Mouse (Mus musculus) CD4-positive, CD25-positive, alpha-beta regulatory T cell, adult 4 months (primary cell): ENCODE results near the gene Ptma. TPM values are rescaled to one million over a fixed set of nuclear protein-coding genes. Genes with fewer than 3 reads are reported as not detected.
"Not testable (repeated sequence)": the region's sequence is repeated elsewhere in the genome, so short reads cannot be mapped to it uniquely, and the experiment has no call there.

Experiments used
- ATAC-seq: one replicate; pipeline ENCODE4 v1.8.0; 2017
- polyA plus RNA-seq, 2 experiments: library from polyadenylated mRNA; unstranded; fragments of 100-300 nt; shearing (Covaris generic); gene quantifications; one replicate each; pipeline ENCODE4 v1.2.1; 2017

Gene Ptma
- polyA plus RNA-seq, 2 experiments from 2014 or later: 2,790 to 2,877 TPM

DNA sequence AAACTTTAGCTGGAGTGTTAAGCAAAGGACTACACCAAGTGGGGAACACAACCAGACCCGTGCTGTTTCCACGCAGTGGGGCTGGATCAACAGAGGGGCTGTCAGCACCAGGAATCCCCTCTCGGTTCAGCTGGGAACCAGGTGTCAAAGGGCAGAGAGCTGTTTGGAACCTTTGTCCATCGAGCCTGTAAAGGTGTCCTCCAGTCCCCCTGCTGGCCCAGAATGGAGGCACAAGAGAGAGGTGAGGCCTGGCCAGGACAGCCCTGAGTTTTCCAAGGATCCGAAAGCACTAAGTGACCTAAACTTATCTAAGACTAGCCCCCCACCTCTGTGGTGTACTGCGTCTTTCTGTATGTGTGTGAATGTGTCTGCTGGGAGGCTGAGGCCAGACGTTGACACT, 6.2 kb upstream of the Ptma start:
- ATAC-seq: no peak

DNA sequence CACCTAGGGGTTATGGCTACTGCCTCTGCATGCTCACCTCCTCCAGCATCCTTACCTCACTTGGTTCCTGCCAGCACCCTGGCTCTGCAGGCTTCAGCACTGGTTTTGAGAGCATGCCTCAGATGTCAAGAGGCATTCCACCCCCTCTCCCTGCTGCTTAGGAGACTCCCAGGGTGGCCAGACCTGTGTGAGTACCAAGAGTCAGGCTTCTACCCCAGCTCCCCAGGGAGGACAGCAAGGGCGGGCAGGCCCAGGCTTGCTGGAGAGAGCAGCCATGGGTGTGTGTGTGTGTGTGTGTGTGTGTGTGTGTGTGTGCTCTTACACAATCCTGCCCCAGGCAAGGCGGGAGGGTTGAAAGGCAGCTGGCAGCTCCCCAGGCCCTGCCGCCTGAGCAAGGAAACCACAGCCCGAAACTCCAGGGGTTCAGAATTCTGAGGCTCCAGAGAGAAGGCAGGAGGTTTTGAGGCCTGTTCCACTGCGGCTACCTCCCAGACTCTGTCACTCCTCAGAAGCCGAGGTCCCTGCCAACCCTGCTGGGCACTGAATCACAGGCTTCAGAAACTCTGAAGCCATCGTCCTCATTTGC, 4.1 kb upstream of the Ptma start:
- ATAC-seq: no peak

DNA sequence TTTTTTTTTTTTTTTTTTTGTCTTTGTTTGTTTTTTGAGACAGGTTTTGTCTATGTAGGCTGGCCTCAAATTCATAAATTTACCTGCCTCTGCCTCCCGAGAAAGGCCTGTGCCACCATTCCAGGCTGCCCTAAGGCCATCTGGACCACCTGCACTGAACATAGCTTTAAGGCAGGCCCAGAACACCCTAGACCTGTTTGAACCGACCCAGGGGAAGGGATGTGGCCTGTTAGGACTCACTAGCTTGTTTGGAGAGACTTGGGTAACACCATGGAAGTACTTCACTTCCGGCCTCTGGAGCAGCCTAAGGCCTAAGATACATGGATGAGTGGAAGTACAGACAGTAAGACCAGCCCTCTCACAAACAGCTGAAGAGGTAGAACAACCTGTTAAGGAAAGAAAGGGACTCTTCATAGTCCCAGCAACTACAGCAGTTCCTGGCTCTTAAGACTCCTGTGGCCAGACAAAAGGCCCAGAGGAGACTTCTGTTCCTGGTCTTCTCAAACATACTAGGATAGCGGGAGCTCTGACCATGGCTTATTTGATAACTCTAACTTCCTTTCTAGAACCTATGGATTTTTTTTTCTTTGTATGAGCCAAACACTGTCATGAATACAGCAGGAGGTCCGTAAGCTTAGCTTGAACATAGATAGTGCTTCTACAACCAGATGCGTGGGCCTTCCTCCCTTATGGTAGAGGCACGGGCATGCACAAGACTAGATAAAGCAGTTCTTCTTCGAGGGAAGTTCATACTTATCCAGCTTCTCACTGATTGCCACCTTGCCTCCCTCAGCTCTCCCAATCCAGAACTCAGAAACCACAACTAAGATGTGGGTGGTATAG, 2.5 kb upstream of the Ptma start:
- ATAC-seq: no peak

DNA sequence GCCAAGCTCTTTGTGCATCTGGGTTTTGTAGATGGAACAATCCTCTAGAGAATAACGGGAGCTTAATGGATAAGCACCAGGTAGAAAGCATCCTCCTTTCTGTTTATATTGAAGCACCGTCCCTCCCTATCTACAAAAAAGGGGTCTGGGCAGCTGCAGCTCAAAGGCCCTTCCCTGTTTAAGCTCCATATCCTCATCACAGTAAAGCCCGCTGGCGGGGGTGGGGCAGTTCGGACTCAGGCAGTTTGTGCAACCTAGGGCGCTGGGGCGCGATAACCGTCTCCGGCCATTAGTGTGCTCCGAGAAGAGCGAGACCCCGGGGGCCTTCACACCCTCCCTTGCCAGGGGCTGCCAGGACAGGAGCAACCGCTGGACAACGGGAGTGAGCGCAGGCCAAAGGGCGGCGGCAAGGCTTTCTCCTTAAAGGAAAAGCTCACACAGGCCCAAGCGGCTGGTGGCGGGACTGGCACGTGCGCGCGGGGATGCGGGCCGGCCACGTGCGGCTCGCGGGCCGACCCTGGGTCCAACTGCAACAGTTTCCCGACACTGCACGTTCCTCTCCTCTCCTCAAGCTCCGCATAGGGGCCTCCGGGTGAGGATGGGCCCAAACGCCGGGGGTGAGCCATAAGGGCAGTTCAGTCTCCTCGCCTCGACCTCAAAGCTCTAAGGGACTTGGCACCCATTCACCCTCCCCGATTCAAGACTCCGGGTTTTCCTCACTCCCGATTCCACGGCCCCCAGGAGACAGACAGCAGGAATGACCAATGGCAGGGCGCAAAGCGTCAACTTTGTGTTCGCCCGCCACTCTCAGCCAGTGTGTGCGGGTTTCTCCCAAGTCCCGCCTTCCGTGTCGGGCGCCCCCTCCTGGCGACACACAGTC, 1.7 kb upstream of the Ptma start:
- peak; percentile 50 for ATAC-seq

DNA sequence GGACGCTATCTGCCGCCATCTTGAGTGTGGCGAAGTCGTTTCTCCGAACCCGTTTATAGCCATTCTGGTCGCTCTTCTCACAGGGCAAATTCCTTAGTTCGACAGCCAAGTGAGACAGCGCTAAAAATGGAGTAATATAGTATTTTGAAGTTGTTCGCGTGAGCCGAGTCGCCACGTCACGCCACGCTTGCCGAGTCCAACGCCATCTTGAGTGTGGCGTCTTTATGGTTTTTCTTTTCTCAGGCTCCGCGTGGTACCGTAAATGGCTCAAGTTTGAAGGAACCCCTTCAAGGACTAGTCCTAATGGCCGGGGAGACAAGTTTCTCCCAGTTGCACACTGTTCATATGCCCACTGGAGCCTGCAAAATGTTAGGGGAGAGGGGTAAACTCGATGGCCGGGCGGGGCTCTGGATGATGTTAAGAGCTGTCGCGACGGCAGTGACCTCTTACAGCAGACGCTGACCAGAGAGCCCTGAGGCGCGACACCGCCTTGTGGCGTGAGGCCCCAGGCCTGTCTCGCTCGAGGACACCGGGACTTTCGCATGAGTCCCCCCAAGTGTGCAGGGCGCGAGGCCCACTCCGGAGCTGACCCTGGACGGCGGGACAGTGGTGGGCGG, 919 bp upstream of the Ptma start:
- ATAC-seq: peak; percentile 11

DNA sequence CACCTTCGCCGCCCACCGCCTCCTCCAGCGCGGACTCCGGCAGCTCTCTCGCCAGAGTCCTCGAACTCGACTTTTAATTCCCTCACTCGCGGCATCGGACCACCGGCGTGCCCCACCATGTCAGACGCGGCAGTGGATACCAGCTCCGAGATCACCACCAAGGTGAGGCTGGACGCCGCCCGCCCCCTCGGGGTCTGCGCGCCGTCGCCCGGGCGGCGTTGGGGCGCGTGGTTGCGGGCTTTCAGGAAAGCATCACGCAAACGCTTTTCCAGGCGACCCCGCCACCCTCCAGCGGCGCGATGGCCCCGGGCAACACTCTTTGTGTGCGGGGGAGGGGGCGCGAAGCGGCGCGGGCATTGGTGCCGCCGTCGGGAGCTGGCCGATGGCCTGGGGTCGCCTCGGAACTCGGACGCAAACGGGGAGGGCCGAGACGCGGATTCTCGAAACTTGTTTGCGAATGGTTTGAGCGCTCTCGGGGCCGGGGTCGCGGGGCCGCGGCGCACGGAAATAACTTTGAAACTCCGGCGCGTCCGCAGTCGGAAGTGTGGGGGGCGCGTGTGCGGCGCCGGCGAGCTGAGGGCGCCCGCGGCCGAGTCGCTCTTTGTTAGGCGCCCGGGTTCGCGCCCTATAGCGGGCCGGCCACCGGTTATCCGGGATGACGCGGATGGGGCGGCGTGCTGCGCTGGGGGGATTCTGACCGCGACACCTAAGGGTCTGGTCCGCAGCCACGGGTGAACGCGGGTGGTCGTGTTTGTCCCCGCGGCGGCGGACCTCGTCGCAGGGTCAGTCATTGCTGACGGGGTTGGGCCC, 468 bp downstream of the Ptma start:
- ATAC-seq: no peak

DNA sequence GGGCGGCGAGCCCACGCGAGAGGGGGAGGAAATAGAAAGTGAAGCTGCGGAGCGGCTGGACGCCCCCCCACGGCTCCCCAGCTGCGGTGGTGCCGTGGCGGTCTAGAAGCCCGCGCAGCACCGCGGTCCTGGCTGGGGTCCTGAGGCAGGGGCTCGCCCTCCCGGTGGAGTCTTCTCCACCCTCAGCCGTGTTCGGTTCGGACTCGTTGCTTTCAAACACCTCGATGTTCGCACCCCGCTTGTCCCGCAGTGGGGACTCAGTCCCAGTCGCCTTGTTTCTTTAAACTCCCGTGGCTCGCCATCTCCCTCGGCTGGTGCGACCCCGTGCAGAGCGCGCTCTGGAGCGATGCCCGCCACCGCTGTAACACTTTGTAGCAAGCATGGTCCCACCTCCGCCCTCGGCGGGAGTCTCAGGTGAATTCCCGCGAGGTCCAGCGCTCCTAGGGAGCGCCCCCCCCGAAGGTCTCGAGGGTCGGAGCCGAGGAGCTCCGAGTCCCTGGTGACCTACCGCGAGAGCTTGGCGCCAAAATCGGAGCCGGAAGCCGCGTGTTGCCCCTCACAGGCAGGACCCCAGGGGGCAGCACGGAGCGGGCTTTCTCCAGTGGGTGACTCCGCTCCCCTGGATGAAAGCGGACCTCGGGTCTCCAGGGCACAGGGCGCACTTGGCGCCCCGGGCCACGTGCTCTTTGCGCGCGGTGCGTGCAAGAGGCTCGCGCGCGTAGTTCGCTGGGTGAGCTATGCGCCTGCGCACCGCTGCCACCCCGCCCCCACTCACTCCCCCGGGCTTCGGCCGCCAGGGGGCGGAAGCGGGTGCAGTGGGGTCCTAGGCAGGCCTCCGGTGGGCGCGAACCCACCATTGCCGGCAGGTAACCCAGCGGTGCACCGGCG, 1.3 kb downstream of the Ptma start:
- peak; percentile 25 for ATAC-seq

DNA sequence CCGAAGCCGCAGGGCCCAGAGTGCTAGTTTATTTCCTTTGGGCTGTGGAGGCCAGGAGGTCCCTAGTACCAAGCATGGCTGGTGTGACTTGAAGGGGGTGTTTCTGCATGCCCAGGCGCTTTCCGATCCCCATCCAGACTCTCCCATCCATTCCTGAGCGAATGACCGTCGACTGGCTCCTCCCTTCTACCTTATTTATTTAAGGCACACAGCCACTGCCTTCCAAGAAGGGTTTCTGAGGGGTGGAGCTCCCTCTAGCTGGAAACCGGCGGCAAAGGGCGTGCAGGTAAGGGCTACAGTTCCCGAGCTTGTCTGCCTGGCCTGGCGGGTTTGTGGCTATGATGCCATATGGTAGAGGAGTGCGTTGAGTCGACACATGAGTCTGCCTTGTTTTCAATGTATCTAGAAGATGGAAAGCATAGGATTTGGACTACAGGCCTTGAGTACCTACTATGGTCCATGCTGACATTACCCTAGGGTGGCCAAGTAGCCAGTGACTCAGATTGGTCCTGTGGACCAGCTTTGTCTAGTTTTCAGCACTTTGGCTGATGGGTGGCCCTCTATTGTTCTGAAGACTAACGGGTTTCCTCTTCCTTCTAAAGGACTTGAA, 2.1 kb downstream of the Ptma start:
- no peak for ATAC-seq

DNA sequence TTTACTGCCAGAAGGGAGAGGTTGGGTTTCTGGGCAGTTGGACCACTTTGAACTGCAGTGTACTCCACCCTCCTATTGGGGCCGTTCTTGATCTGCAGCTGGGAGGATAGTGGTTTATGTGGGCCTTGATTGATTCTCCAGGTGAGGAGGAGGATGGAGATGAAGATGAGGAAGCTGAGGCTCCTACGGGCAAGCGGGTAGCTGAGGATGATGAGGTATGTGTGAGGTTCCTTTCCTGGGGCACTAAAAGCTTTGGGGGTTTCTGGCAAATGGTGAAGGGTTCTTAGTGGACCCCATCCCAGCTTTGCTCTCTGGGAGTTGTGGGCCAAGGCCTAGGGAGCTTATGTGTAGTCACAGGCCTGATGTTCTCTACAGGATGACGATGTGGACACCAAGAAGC, 3.1 kb downstream of the Ptma start:
- ATAC-seq: no peak

DNA sequence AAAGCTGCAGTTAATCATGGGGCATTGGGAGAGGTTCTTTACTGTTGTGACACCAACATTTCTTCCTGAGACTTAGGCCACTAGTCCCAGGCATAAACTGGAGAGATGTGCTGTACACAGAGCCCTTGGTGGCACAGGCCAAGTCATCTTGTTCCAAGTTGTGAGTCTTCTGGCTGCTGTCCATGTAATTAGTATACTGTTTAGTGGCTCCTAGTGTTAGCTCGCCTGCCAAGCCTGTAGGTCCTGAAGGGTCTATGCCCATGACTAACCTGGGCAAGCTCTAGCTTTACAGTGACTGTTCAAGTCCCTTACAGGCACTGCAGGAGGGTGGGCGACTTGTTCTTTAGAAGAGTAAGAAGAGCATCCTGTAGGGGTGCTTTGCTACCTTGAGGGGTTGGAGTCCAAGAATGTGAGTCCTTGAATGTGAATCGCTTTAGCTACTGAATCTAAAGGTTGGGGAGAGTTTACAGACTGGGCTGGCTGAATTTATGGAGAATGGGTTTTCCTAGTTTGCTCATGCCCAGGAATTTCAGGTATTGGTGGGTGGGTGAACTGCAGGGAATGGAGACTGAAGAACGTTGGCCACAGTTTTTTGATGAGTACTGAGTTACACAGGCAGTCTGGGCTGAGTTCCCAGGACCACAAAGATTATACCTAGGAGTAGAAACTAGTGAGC, 4.5 kb downstream of the Ptma start:
- no peak for ATAC-seq

DNA sequence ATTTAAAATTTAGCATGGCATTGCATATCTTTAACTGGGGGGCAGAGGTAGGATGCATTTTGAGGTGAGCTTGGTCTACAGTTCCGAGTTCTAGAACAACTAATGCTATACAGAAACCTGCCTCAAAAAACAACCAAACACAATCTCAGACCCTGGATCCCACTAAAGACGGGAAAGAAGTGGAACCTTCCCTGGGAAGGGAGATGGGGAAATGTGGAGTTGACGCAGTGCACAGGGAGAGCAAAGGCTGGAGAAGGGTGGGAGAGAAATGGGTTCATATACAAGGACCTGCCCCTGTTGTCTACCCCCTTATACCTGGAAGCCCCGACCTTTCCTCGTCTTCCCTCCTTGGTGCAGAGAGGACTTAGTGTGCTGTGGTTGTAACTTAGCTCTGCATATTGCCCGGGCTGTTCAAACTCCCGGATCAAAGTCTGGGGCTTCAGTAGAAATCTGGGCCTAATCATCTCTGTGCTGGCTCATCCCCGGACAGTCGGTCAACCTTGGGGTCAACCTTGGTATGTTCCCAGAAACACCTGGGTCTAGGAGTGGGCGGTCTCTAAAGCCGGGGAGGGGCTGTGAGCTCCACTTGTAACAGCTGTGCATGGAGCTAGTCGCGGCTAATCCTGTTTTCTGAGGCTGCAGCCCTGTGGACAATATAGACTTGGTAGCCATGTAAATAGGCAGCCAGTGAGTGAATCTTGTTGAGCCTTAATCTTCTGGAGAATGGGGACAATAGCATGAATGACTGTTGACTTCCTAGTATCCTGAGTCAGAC, 5.2 kb downstream of the Ptma start:
- no peak for ATAC-seq

DNA sequence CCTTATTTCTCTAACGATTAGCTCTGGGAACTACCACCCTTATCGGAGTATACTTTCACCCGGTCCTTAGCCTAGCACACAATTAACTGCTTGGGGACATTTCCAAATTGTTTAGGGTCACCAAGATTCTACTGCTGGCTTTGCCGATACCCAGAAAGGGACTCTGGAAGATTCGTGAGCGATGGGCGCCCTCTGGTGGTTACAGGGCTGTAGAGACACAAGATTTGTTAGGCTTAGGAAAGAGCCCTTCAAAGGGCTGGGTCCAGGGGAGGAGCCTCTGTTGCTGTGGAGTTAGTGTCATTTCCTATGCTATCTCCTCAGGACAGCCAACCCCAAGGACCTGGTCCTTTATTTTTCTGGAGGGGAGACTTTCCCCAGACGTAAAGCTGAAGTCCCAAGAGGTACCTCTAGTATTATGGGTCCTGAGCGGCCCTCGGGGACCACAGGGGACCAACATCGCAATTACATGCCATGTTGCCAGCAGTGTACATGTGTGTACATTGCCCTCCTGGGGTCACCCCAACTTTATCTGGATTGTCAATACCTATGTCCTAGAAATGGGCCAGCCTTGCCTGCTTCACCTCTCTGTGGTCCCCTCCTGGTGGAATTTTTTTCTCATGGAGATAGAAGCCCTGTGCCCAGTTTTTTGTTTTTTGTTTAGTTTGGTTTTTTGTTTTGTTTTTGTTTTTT, 6.0 kb downstream of the Ptma start:
- ATAC-seq: peak; percentile 46

DNA sequence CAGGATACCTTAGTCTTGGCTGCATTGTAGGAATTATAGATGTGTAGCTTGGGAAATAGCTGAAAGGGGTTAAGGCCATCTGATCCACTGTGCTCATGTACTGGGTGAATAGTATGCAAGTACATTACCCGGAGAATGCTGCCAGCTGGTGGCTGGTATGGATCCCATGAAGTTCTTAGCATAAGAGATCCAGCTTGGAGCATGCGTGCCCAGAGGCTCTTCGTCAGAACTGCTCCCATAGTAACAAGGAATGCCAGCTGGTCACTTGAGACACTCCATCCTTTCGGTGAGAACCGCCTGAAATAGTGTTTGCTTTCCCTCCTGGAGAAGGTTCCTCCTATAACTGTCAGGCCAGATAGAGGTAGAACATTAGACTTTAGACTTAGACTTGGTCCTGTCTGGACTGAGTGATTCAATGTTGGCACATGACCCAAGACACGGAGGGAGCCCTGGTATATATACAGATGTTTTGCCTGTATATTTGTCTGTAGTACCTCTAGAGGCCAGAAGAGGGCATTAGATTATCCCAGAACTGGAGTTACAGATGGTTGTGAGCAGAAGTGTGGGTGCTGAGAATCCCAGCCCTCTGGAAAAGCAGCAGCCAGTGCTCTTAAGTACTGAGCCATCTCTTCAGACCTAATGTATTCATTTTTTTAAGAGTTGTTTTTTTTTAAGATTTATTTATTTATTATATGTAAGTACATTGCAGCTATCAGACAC, 7.0 kb downstream of the Ptma start:
- ATAC-seq: no peak

DNA sequence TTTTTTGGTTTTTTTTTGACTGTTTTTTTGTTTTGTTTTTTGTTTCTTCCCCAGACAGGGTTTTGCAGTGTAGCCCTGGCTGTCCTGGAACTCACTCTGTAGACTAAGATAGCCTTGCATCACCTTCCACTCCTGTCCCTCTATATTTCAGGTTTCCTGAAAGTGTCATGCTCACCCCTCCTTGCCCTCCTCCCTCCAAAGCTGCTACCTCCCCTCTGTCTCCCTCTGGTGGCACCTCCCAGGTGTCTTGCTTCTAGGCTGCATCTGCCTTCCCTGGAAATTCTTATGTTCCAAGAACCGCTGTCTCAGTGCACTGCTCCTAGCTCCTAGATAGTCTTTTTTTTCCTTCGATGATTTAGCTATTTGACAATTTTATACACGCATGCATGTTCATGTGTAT, 11.9 kb downstream of the Ptma start:
- ATAC-seq: no peak

DNA sequence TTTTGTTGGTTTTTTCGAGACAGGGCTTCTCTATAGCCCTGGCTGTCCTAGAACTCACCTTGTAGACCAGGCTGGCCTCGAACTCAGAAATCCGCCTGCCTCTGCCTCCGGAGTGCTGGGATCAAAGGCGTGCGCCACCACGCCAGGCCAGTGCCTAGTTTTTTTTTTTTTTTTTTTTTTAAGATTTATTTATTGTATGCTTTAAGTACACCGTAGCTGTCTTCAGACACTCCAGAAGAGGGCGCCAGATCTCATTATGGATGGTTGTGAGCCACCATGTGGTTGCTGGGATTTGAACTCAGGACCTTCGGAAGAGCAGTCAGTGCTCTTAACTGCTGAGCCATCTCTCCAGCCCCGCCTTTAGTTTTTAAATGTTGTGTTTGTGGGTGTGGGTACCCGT, 13.1 kb downstream of the Ptma start:
- not testable (repeated sequence) for ATAC-seq

DNA sequence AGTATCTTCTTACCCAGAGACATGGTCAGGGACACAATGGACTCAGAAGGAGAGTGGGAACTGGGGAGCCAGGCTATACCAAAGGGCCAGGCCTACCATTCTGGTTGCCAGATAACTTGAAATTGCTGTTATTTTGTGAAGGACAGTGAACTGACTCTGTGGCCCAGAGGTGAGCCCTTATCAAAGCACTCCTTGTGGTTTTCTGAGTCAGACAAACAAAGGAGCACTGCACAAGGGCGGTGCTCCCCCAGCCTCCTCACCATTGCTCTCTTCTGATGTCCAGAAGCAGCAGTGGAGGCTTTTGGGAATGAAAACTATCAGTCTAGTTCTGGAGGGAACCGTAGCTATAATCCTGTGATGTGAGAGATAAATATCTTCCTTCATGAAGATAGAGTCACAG, 16.1 kb downstream of the Ptma start:
- no peak for ATAC-seq

DNA sequence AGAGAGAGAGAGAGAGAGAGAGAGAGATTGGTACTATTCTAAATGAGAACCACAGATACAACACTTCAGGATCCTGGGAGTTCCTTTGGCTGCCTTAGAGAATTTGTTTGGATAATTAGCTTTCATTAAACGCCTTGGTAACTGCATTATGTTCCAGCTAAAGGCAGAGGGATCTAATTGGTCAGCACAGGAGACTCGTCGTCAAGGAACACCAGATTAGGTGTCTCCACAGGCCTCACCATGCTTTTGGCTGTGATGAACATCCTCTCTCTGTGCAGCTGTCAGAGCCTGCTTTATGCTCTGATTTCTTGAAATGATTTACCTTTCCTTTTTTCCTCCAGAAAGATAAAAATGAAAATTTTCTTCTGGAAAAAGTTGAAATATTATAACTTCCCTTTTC, 20.3 kb downstream of the Ptma start:
- ATAC-seq: no peak

DNA sequence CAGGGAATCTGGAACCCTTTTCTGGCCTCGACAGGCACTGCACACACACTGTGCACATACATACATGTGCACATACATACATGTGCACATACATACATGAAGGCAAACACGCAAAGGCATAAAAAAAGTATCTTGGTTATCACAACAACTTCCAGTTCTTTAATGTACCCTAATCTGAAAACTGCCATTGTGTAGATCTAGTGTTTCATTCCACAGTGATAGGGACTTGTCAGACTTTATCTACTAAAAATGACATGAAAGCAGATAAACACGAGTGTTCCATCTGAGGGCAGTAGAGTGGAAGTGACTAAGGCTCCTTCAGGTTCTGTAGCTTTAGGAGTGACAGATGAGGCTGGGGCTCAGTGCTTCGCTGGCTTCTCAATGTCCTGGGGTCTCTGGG, 24.8 kb downstream of the Ptma start:
- no peak for ATAC-seq
